Mouse (Mus musculus) intestine, embryonic 14.5 days (tissue): ENCODE data around the gene Tpi1. TPM values are rescaled to one million over a fixed set of nuclear protein-coding genes. Genes with fewer than 3 reads are reported as not detected.
A peak's percentile ranks its signal among the peaks of the same experiment; 100 is the strongest.

Experiments used
- ATAC-seq: fragments of 200-750 bp; cut with Nextera tagmentation; replicated peaks from 2 replicates; pipeline ENCODE4 v1.8.0; 2017; ENCODE audit warnings: low read depth, moderate number of reproducible peaks, moderate TSS enrichment, moderate library complexity; ENCODE audit not compliant: low FRiP score, low TSS enrichment
- DNase-seq: peaks from one replicate; pipeline ENCODE4 v3.0.0-alpha.2; 2018; ENCODE audit warnings: low spot score
- H3K27ac ChIP-seq: fragments of 300-500 bp; sonication (generic); 2 replicates; pipeline ENCODE4 v1.5.1; 2014; ENCODE audit warnings: low read depth, mild to moderate bottlenecking, control low read depth
- H3K27me3 ChIP-seq: fragments of 300-500 bp; sonication (generic); replicated peaks from 2 replicates; pipeline ENCODE4 v1.6.1; 2014; ENCODE audit warnings: low read length, control low read depth; ENCODE audit not compliant: control insufficient read depth, insufficient read depth
- H3K36me3 ChIP-seq: fragments of 300-500 bp; sonication (generic); 2 replicates; pipeline ENCODE4 v1.6.1; 2014; ENCODE audit warnings: low read length, control low read depth; ENCODE audit not compliant: control insufficient read depth, insufficient read depth
- H3K4me1 ChIP-seq: fragments of 300-500 bp; sonication (generic); replicated peaks from 2 replicates; pipeline ENCODE4 v1.6.1; 2014; ENCODE audit warnings: low read length, control low read depth, mixed read lengths; ENCODE audit not compliant: control insufficient read depth, insufficient read depth
- H3K4me2 ChIP-seq: fragments of 300-500 bp; sonication (generic); 2 replicates; pipeline ENCODE4 v1.6.1; 2014; ENCODE audit warnings: low read length
- H3K4me3 ChIP-seq: fragments of 300-500 bp; sonication (generic); 2 replicates; pipeline ENCODE4 v1.5.1; 2014; ENCODE audit warnings: low read depth, low read length, control low read depth, mixed read lengths
- H3K9ac ChIP-seq: fragments of 300-500 bp; sonication (generic); 2 replicates; pipeline ENCODE4 v1.6.1; 2014; ENCODE audit warnings: mild to moderate bottlenecking, low read length
- H3K9me3 ChIP-seq: fragments of 300-500 bp; sonication (generic); 2 replicates; pipeline ENCODE4 v1.6.1; 2016; ENCODE audit warnings: low read length, control low read depth; ENCODE audit not compliant: control insufficient read depth
- WGBS: fragments of 180-500 bp; shearing (Covaris S2); extraction: QIAGEN DNeasy Blood & Tissue Kit; methylation state at CpG from one replicate; pipeline ENCODE4 v1.1.7; 2014; 5-methylcytosine and 5-hydroxymethylcytosine counted together
- polyA plus RNA-seq: library from polyadenylated mRNA; unstranded; fragments of >200 nt; fragmentation: Nextera tagmentation; extraction: Ambion mirVana; gene quantifications from 2 replicates; pipeline ENCODE4 v1.2.1, GENCODE M21; 2014

Tpi1 gene
- polyA plus RNA-seq, 1 experiment from 2014 or later = 1,059 TPM

- Histone ChIP-seq H3K36me3 (peaks cover 52% of the 10 kb centered on the region), H3K4me2 (peak overlapping the region; percentile 68), H3K9me3 (no peaks in the 10 kb centered on the region), H3K9ac (peak overlapping the region; percentile 50), H3K4me3 (peak overlapping the region; percentile 69), H3K27ac (peak overlapping the region; percentile 24; the same call in 1 of the 2 replicates), H3K27me3 (no peaks in the 10 kb centered on the region), H3K4me1 (peaks cover 6% of the 10 kb centered on the region; the same call in 1 of the 2 replicates)
- ATAC-seq (no peak), DNase-seq (no peak)
- WGBS = 21% methylated on average over 10 of the region's 10 CpGs
These were observed 14.1 kb upstream of the Tpi1 start for GRCm38 (mm10) chr6:124828101-124828592.

DNA sequence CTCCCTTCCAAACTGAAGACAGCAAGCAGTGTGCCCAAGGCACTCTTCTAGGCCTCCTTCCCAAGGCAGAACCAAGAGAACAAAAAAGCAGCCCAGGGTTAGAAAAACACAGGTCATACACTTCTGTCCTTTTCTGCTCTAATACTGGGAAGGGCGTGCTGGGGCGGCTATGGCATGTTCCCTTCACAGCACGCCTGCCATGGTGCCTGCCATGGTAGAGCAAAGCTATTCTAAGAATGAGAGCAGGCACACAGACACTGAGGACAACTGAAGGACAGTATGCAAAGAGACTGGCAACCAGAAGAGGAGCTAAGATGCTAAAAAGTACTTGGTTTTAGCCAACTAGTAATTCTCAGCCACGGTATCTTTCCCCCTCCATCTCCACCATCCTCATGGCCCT is 8.0 kb upstream of the Tpi1 start:
- ATAC-seq (no peak), DNase-seq (no peak)
- Histone ChIP-seq H3K4me2 (no peak overlapping the region), H3K36me3 (peaks cover 94% of the 10 kb centered on the region), H3K9ac (no peak overlapping the region), H3K9me3 (no peaks in the 10 kb centered on the region), H3K4me3 (no peak overlapping the region), H3K27me3 (no peaks in the 10 kb centered on the region), H3K4me1 (no peaks in the 10 kb centered on the region), H3K27ac (no peak overlapping the region)
- 95% methylated on average over 4 of the region's 4 CpGs for WGBS

DNA sequence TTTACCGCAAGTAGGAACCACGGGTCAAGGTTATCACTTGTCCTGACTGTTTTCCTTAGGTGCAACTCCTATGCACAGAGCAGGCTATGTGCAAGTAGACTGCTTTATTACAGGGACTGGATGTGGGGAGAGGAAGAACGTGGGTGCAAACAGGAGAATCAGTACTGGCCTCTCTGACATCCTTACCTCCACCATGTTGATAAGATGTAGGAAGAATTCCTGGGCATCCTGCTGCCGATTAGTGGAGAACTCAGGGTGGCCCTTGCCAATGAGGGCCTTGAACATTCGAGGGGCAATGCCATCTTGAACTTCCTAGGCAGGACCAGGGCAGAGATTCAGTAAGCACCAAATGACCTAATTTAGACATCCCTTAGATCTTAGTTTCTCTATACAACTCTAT is 6.8 kb upstream of the Tpi1 start:
- Histone ChIP-seq H3K4me1 (no peaks in the 10 kb centered on the region), H3K4me3 (no peak overlapping the region), H3K9me3 (no peaks in the 10 kb centered on the region), H3K27ac (no peak overlapping the region), H3K27me3 (no peaks in the 10 kb centered on the region), H3K4me2 (no peak overlapping the region), H3K36me3 (peaks cover 99% of the 10 kb centered on the region), H3K9ac (no peak overlapping the region)
- no peak for DNase-seq
- 91% methylated on average over 5 of the region's 5 CpGs for WGBS
- ATAC-seq = no peak

- H3K36me3 ChIP-seq = peaks cover 81% of the 10 kb centered on the region
- ATAC-seq = no peak
These were observed 3.9 kb upstream of the Tpi1 start for GRCm38 (mm10) chr6:124817971-124818370.

GRCm38 (mm10) chr6:124817563-124817962 is 3.5 kb upstream of the Tpi1 start:
- Histone ChIP-seq H3K27me3 (no peaks in the 10 kb centered on the region), H3K27ac (no peak overlapping the region), H3K4me2 (no peak overlapping the region), H3K9ac (no peak overlapping the region), H3K36me3 (peaks cover 78% of the 10 kb centered on the region), H3K9me3 (no peaks in the 10 kb centered on the region), H3K4me3 (no peak overlapping the region), H3K4me1 (peaks cover 15% of the 10 kb centered on the region)
- 97% methylated on average over 8 of the region's 8 CpGs for WGBS
- DNase-seq (no peak), ATAC-seq (no peak)

More at GRCm38 (mm10) chr6:124817971-124818370, 3.9 kb upstream of the Tpi1 start:
- Histone ChIP-seq H3K4me1 (peaks cover 11% of the 10 kb centered on the region), H3K9ac (no peak overlapping the region), H3K4me3 (no peak overlapping the region), H3K27me3 (no peaks in the 10 kb centered on the region), H3K9me3 (no peaks in the 10 kb centered on the region), H3K4me2 (no peak overlapping the region), H3K27ac (no peak overlapping the region)
- no peak for DNase-seq
- WGBS = 89% methylated on average over 8 of the region's 8 CpGs

GRCm38 (mm10) chr6:124817125-124817524 is 3.0 kb upstream of the Tpi1 start:
- peaks cover 20% of the 10 kb centered on the region for H3K4me1 ChIP-seq
- H3K9ac ChIP-seq = no peak overlapping the region
- no peak for ATAC-seq
- WGBS = 92% methylated on average over 11 of the region's 11 CpGs
- H3K4me2 ChIP-seq = no peak overlapping the region
- H3K9me3 ChIP-seq = no peaks in the 10 kb centered on the region
- peaks cover 78% of the 10 kb centered on the region for H3K36me3 ChIP-seq
- DNase-seq = no peak
- H3K27ac ChIP-seq = no peak overlapping the region
- H3K4me3 ChIP-seq = no peak overlapping the region
- H3K27me3 ChIP-seq = no peaks in the 10 kb centered on the region

DNA sequence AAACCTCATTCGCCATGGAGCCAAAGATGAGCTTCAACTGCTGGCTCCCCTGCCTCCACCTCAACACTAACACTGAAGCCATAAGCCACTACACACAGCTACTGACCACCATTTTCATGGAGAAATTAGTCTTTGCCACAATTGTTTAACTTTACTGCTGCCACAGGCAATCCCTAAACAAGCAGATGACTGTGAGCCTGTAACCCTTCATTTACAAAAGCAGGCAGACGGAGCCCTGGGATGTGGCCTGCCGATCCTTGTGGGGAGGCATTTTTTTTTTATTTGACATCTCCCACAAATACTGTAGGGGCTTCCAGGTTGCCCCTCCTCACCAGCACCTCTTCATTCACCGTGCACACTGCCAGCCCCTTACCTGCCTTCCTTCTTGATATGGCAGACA is 2.5 kb upstream of the Tpi1 start:
- DNase-seq = no peak
- no peaks in the 10 kb centered on the region for H3K9me3 ChIP-seq
- H3K4me1 ChIP-seq = peaks cover 21% of the 10 kb centered on the region
- H3K27ac ChIP-seq = no peak overlapping the region
- WGBS = 70% methylated on average over 4 of the region's 4 CpGs
- H3K9ac ChIP-seq = no peak overlapping the region
- no peak for ATAC-seq
- H3K4me3 ChIP-seq = no peak overlapping the region
- H3K4me2 ChIP-seq = no peak overlapping the region
- no peaks in the 10 kb centered on the region for H3K27me3 ChIP-seq
- H3K36me3 ChIP-seq = peaks cover 78% of the 10 kb centered on the region

DNA sequence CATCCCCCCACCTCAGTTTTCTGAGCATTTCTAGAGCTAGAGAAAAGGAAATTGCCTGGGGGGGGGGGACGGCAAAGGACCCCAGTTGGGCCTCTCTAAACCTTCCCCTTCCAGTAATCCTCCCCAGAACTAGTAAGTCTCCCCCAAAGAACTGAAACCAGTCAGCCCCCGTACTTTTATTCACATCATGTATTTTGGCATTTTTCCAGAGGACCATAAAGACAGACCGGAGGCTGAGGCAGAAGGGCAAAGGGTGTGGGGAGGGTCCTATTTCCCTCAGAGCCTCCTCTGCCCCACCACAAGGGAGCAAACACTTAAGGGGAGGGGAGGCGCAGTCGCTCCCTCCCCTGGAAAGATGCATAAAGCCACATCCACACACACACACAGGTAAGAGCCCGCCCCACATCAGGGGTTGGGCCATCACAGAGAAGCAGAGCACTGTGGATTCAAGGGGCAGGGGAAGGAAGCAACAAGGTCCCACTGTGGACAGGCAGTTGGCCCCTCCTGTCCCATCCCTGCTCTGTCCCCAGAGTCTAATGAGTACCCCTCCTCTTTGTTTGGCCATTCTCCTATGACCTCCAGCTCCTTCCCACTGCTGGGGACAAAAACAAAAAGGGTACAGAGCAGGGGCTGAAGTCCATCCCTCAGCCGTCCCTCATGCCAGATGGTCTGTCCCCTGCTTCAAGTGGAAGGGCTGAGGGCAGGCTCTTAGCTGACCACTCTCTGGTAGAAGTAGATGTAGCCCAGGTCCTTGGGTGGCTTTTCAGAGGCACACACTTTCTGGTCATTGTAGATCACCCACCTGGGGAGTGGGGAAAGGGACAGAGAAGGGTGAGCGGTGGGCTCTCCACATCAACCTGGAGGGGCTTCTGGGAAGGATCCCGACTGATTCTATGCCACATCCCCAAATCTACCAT is 1.0 kb upstream of the Tpi1 start:
- no peak overlapping the region for H3K4me2 ChIP-seq
- no peak for ATAC-seq

More for the DNA sequence above, 1.0 kb upstream of the Tpi1 start:
- Histone ChIP-seq H3K9me3 (no peaks in the 10 kb centered on the region), H3K9ac (no peak overlapping the region), H3K27me3 (no peaks in the 10 kb centered on the region), H3K4me3 (no peak overlapping the region), H3K27ac (no peak overlapping the region), H3K36me3 (peaks cover 77% of the 10 kb centered on the region), H3K4me1 (peaks cover 25% of the 10 kb centered on the region)
- WGBS = 67% methylated on average over 9 of the region's 9 CpGs
- no peak for DNase-seq
